Mouse (Mus musculus) lung, postnatal 36 days (tissue): ENCODE results near the gene Erc2.

Experiments
- DNase-seq: peaks from one replicate; pipeline ENCODE4 v3.0.0; 2022; ENCODE audit warnings: mixed read lengths

Gene Erc2

DNA sequence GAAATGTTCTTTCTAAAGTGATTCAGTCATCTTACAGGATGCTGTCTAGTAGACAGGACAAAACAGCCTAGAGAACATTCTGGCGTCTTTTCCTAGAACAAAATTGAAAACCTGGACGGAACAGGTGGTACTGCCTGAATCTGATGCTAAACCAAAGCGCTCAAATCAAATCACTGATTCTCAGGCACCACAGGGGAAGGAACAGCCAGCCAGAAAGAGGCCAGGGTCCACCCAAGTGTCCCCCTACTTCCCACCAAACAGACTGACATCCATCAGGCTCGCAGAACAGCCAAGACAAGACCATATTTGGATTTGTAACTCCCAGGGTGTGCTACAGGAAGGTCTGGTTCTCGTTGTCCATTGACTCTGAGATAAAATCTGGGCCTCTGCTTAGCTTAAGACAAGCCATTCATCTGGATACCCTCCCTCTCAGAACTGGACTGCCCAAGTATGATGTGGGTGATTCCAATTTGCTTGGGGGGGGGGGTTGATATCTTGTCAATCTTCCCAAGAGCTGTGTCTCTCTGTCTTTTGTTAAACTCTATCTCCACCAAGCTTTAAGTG, 783.1 kb downstream of the Erc2 start:
- DNase-seq, result no peak

- DNase-seq, result peak; percentile 33
Observed at GRCm38 (mm10) chr14:28409390-28409789, 787.2 kb downstream of the Erc2 start.

GRCm38 (mm10) chr14:28409796-28410347, 787.6 kb downstream of the Erc2 start:
- no peak for DNase-seq

GRCm38 (mm10) chr14:28410789-28411225, 788.6 kb downstream of the Erc2 start:
- DNase-seq, result no peak

DNA sequence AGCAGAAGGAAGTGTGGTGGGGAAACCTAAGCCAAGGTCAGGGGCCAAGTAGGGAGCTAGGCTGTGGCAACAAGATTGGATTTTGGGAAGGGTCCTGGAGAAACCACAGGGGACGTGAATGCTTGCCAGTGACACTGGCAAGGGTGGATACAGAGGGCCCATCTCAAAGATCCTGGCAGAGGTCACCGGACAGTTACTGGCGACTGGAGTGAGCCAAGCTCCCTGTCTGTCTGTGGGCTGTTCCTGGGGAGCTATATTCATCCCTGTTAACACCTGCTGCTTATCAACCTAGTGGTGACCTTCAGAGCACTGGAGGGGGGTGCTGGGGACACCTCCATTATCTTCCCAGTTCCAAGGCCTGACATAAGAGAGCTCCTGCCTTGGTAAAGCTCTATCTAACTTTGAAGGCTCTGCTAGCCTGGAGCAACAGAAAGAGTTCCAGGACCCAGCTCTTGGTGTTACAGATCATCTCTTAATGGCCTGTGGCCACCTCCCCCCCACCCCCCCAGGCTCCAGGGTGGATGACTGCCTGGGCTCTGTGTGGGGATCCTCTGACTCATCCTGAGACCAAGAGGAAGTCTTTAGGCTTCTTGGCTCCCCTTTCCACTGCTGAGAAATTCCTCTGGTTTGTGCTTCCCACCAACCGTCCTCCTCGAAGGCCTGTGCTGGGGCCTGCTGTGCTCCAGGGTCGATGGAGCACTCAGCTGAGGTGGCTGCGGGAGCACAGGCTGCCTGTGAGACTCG, 790.2 kb downstream of the Erc2 start:
- DNase-seq, result no peak

DNA sequence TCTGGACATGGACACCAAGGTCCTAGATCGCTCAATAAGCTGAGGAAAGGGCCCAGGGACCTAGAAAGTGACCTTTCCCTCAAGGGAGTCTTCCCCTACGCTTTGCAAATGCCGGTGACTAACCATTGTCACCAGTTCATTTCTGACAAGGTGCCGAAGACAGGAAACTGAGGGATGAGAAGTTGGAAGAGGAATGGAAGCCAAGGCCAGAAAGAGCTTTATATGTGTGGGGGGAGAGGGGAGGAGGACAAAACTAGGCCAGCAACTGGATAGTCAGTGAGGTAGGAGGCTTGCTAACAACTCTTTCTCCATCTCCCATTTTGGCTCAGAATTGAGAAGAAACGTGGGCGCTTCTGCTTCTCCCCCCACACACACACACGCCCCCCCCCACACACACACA, 791.3 kb downstream of the Erc2 start:
- DNase-seq, result no peak

GRCm38 (mm10) chr14:28417019-28417418, 794.8 kb downstream of the Erc2 start:
- peak; percentile 19 for DNase-seq

DNA sequence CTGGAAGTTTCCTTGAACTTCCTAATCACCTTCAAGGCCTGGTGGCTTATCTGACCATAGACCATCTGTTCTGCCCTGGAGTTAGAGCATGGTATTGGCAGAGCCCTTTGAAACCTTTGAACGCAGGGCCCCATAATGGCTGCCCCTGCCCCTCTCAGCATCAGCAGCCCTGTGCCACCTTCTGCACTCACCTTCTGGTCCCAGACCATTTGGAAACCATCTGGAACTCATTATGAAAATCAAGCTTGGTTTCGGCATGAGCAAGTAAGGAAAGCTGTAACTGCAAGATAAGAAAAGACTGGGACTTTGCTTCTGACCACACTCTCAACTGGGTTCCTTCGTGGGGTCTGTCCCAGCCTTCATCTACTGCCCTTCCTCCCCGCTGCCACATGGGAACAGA, 796.3 kb downstream of the Erc2 start:
- no peak for DNase-seq

- DNase-seq, result no peak
Observed at GRCm38 (mm10) chr14:28419188-28419587, 797.0 kb downstream of the Erc2 start.

- DNase-seq, result no peak
Observed at GRCm38 (mm10) chr14:28420596-28420995, 798.4 kb downstream of the Erc2 start.

- DNase-seq, result no peak
Observed at GRCm38 (mm10) chr14:28426610-28427009, 804.4 kb downstream of the Erc2 start.

GRCm38 (mm10) chr14:28431703-28432309, 809.6 kb downstream of the Erc2 start:
- no peak for DNase-seq

DNA sequence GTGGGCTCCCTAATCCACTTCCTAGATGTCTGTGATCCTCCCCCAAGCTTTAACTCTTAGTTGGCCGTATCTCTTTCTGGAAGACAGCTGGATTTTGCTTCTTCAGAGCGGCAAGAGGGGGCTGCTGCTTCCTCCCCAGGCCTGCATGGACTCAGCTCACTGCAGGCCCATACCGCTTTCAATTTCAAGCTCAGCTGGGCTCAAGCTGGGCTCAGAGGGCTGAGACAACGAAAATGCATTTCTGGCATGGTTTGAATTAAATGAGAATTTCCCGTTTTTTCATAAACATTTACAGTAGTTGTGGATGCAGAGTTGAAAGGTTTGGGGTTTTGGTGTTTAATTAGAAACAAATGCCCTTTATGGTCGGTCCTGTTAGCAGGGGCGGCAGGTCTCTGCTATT, 812.8 kb downstream of the Erc2 start:
- DNase-seq, result no peak

DNA sequence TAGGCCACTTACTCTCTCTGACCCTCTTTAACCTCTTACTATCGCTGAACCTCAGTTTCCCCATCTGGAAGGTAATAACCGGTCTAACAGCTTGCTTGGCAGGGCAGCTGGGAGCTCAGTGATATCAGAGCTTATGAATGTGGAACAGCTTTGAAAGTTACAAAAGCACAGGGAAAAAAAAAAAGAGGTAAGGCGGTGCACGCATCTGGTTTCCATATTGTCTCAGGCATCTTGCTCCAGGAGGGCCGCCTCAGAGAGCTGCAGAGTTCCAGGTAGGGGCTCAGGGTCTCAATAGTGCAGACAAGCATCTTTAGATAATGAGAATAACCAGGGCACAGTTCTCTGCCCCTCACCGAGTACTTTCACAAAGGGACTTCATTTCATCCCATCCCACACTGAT, 816.9 kb downstream of the Erc2 start:
- DNase-seq, result no peak

DNA sequence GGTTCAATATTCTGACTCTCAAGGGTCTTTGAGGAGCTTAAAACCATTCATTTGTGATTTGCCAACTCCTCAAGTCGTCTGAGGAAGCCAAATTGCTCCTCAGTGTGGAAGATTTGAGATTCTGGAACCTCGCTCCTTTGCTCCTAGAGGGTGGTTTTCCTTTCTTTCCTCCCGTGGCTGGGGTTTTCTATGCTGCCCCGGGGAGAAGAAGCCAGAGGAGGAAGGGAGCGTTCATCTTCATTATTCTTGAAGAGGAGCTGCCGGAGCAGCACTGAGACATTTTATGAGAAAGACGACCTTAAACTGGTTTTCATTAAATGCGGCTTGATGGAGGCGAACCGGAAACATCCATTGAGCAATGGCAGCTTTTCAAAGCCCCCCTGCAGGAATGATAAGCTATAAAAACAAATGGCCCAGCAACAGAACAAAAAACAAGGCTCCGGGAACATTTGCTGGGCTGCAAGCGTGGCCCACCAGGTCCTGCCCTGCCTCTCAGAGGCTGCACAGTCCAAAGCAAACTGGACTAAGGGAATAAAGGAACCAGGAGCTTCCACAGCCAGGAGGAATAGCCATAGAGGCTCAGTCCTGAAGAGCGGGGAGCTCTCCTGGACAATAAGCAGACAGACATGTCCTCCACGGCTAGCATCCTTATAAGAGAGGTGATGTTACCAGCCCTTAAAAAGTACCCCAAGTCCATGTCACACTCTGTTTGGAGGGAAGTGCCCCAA, 819.2 kb downstream of the Erc2 start:
- DNase-seq, result no peak

DNA sequence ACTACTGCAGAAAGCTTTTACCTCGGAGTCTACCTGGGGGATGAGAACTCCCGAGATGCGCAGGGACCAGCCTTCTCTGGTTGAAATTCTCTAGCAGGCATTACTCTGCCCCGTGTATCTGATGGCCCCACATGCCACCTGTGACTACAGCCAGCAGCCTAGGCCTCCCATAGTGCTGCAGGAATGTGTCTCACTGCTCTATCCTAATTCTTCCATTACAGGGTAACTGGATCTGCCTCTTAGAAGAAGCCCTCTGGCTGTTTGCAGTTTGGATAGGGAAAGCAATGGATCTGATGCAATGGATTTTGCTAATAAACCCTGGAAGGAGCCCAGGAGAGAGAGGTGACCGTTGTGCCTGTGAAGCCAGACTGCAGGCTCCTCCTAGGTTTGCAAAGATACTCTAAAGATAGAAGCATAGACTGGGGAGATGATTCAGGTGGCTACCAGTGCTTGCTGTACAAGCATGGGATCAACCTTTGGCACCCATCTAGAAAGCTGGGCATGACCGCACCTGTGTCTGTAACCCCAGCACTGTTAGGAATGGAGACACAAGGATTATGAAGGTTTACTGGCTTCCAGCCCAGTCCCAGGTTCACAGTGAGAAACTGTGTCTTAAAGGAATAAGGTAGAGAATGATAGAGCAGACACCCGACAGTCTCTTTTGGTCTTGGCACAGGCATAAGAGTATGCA, 821.2 kb downstream of the Erc2 start:
- no peak for DNase-seq

DNA sequence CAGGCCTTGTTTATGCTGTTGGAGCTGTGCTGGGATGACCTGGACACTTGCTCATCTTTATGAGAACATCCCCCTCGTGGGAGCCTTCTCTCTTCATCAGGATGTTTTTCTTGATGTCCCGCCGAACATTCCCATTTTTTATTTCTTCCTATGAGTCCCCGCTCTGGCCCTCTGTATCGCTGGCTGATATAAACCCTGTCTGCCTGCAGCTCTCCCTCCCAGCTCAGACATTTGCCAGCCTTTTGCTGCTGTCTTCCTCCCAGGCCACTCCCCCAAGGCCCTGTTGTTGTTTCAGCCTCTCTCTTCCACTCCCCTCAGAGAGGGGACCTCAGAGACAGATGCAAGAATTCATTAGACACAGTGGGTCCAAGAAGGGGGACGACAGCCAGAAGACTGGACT, 823.5 kb downstream of the Erc2 start:
- no peak for DNase-seq

GRCm38 (mm10) chr14:28451771-28452170, 829.5 kb downstream of the Erc2 start:
- DNase-seq, result no peak

GRCm38 (mm10) chr14:28456372-28457076, 834.3 kb downstream of the Erc2 start:
- peak; percentile 75 for DNase-seq

DNA sequence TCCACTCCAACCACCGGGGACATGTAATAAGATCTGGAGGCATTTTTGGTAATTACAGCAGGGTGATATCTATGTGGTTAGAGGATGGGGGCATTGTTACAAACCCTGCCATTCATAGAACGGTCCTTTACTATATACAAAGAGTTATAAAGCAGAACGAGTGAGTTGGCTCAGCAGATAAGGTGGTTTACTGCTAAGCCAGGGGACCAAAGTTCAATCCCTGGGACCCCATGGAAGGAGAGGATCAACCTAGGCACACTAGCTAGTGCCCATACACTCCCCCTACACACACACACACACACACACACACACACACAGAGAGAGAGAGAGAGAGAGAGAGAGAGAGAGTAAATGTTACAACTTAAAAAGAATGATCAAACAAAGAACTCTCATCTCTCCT, 835.2 kb downstream of the Erc2 start:
- DNase-seq, result no peak

- DNase-seq, result no peak
Observed at GRCm38 (mm10) chr14:28467956-28468355, 845.7 kb downstream of the Erc2 start.

DNA sequence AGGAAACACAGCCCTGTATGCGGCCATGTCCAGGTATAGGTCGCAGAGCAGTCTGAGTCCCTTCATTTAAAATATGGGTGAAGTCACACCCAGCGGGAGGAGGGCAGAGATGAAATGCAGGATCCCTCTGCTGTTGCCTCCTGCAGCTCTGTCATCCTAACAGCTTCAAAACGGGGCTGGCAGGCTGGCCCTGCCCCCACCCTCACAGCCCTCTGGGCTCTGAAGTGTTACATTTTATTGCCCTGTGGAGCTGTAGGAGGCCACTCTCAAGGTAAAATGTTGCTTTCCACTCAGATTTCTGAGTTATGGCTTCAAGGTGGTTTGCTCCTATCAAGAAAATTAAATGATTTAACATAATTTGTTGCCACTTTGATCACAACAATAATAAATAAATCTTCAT, 847.5 kb downstream of the Erc2 start:
- no peak for DNase-seq
